Mouse (Mus musculus) testis, adult 2 months (tissue): ENCODE measurements around the gene E330034G19Rik. TPM values are rescaled to one million over a fixed set of nuclear protein-coding genes. Genes with fewer than 3 reads are reported as not detected.
"Not testable (repeated sequence)": the region's sequence is repeated elsewhere in the genome, so short reads cannot be mapped to it uniquely, and the experiment has no call there.

Experiments used
- H3K27ac ChIP-seq: fragments of 200-500 bp; 2 replicates; pipeline ENCODE4 v1.5.1; 2012; ENCODE audit warnings: low read depth, low read length; ENCODE audit not compliant: control insufficient read depth, insufficient read depth
- H3K27me3 ChIP-seq: fragments of 200-500 bp; 2 replicates; pipeline ENCODE4 v1.6.1; 2012; ENCODE audit warnings: mild to moderate bottlenecking, low read length, moderate library complexity; ENCODE audit not compliant: control insufficient read depth, insufficient read depth
- H3K36me3 ChIP-seq: fragments of 200-500 bp; 2 replicates; pipeline ENCODE4 v1.6.1; 2012; ENCODE audit warnings: mild to moderate bottlenecking, low read length; ENCODE audit not compliant: control insufficient read depth, insufficient read depth
- H3K4me1 ChIP-seq: fragments of 200-500 bp; 2 replicates; pipeline ENCODE4 v1.6.1; 2012; ENCODE audit warnings: low read length; ENCODE audit not compliant: control insufficient read depth, insufficient read depth
- H3K4me3 ChIP-seq: fragments of 200-500 bp; 2 replicates; pipeline ENCODE4 v1.5.1; 2012; ENCODE audit warnings: low read depth, mild to moderate bottlenecking, low read length, moderate library complexity, mixed read lengths; ENCODE audit not compliant: control insufficient read depth
- CTCF ChIP-seq: fragments of 200-500 bp; IDR thresholded peaks from 2 replicates; pipeline ENCODE4 v1.5.1; 2012; ENCODE audit warnings: low read depth, mild to moderate bottlenecking, inconsistent platforms, low read length, moderate library complexity; ENCODE audit not compliant: control insufficient read depth, insufficient read depth, insufficient replicate concordance
- POLR2A ChIP-seq: fragments of 200-500 bp; IDR thresholded peaks from 2 replicates; pipeline ENCODE4 v1.6.1; 2012; ENCODE audit warnings: low read depth, mild to moderate bottlenecking, inconsistent platforms, low read length, moderate library complexity; ENCODE audit not compliant: control insufficient read depth
- polyA plus RNA-seq: library from polyadenylated mRNA; depleted of rRNA; stranded (reverse); fragments of >200 nt; gene quantifications from 2 replicates; pipeline ENCODE4 v1.2.3, GENCODE M21; 2012

E330034G19Rik gene
- polyA plus RNA-seq, 1 experiment, result 7.9 TPM

DNA sequence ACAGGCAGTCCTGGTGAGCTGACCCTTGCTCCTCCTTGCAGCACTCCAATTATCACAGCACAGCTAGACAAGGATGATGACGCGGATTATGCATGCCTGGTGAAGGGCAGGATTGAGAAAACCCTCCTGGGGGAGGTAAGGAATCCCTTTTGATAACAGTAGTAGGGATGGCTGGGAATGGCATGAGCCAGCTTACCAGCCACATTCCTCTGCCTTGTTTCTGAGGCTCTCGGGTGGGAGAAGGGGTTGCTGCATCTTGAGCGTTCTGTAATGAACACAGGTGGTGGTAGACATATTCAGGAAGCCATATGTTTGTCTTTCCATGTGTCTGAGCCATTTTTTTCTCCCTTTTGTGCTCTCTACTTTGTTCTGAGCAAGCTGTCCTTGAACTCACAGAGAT, 6.9 kb upstream of the E330034G19Rik start:
- TF ChIP-seq CTCF (no peak), POLR2A (no peak)
- no peaks in the 10 kb centered on the region for H3K36me3 ChIP-seq
- H3K27me3 ChIP-seq, result no peaks in the 10 kb centered on the region
- no peak overlapping the region for H3K4me3 ChIP-seq
- no peak overlapping the region for H3K27ac ChIP-seq
- no peaks in the 10 kb centered on the region for H3K4me1 ChIP-seq

DNA sequence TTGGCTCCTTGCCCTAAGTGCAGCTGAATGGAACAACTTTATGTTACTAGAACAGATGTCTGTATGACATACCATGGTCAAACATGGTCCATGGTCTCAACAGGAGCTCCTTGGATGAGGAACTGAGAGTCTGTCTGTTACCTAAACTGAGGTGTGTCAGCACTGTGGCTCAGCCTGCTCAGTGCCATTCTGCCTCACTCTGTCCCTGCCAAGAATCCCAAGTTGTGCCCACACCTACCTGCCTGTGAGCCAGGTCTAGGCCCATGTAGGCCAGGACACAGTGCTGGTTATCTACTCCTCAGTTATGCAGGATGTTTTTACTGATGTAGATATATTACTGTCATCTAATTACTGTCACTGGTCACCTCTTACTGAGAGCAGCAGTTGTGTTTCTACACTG, 2.3 kb upstream of the E330034G19Rik start:
- H3K4me1 ChIP-seq, result no peaks in the 10 kb centered on the region; the same call in 1 of the 2 replicates
- no peak overlapping the region for H3K27ac ChIP-seq
- H3K4me3 ChIP-seq, result no peak overlapping the region
- H3K36me3 ChIP-seq, result no peaks in the 10 kb centered on the region
- no peaks in the 10 kb centered on the region for H3K27me3 ChIP-seq
- TF ChIP-seq CTCF, result no peak
- no peak for TF ChIP-seq POLR2A

- TF ChIP-seq CTCF, result no peak
- no peak for TF ChIP-seq POLR2A
- Histone ChIP-seq H3K4me1 (peaks cover 4% of the 10 kb centered on the region), H3K4me3 (peak overlapping the region; percentile 76), H3K27ac (no peak overlapping the region), H3K36me3 (no peaks in the 10 kb centered on the region), H3K27me3 (no peaks in the 10 kb centered on the region)
These were observed 617 bp downstream of the E330034G19Rik start for GRCm38 (mm10) chr14:24293631-24294030.

GRCm38 (mm10) chr14:24302126-24302525, 9.1 kb downstream of the E330034G19Rik start:
- not testable (repeated sequence) for H3K27me3 ChIP-seq, H3K27ac ChIP-seq, H3K4me3 ChIP-seq, H3K4me1 ChIP-seq, H3K36me3 ChIP-seq

- no peak overlapping the region for H3K27ac ChIP-seq
- TF ChIP-seq POLR2A (no peak), CTCF (no peak)
These were observed 13.7 kb downstream of the E330034G19Rik start for GRCm38 (mm10) chr14:24306667-24307066.

GRCm38 (mm10) chr14:24307146-24307545, 14.1 kb downstream of the E330034G19Rik start:
- Histone ChIP-seq H3K27ac (no peak overlapping the region), H3K4me3 (no peak overlapping the region), H3K36me3 (no peaks in the 10 kb centered on the region), H3K27me3 (no peaks in the 10 kb centered on the region), H3K4me1 (no peaks in the 10 kb centered on the region)
- no peak for TF ChIP-seq POLR2A
- TF ChIP-seq CTCF, result no peak

More at GRCm38 (mm10) chr14:24306667-24307066, 13.7 kb downstream of the E330034G19Rik start:
- H3K4me1 ChIP-seq, result no peaks in the 10 kb centered on the region
- no peaks in the 10 kb centered on the region for H3K36me3 ChIP-seq
- H3K27me3 ChIP-seq, result no peaks in the 10 kb centered on the region
- no peak overlapping the region for H3K4me3 ChIP-seq

DNA sequence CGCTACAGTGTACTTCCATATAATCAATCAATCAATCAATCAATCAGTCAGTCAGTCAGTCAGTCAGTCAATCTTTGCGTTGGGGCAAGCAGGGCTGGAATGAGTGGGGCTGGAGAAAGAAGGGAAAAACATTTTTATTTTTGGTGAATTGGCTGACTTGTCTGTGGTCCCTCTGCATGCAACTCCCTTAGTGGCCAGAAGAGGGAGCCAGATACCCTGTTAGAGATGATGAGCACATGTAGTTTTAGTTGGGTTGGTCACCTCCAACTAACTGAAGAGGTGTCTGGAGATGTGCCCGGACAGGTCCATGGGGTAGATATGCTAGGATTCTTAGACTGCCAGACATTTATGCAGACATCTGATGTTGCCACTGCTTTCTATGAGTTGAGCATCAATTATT, 18.1 kb downstream of the E330034G19Rik start:
- TF ChIP-seq CTCF (peak; percentile 28; the same call in 1 of the 2 replicates), POLR2A (no peak)
- Histone ChIP-seq H3K27ac (no peak overlapping the region), H3K27me3 (no peaks in the 10 kb centered on the region), H3K36me3 (no peaks in the 10 kb centered on the region), H3K4me3 (no peak overlapping the region), H3K4me1 (no peaks in the 10 kb centered on the region)

DNA sequence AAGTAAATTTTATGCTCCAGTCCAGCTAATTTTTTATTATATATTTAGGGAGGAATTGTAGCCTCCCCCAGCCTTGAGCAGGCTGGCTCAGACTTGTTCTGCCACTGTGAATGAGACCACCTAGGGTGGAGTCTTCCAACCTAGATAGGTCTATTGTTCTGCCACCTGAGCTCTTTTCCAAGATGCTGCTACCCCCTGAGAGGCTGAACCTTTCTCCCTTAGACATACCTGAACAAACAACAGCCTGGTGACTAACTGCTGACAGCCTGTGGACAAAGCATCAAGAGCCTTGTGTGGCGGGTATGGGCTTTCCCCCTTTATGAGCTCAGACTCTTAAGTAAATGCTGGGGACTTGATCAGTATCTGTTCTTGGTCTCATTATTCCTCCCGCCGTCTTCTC, 54.0 kb downstream of the E330034G19Rik start:
- not testable (repeated sequence) for H3K4me1 ChIP-seq, H3K4me3 ChIP-seq, H3K36me3 ChIP-seq, H3K27ac ChIP-seq, H3K27me3 ChIP-seq
